ENCODE assay signal across 15 mouse cellular contexts in the genomic region with DNA sequence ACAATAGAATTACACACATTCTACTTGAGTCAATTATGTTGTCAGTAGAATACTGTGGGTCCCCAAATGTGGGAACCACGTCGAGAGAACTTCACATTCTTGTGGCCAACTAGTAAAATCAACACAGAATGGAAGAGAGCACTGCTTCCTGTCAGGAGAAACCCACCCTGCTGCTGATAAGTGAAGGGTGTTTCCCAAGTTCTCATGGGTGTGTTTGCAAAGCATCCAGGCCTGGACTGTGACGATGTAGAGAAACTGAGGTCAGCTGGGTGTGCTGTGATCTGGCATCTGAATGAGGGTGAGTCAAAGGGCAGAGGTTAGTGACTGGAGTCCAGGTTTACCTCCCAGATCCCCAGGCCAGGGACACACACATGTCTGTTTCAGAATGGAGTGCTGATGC.
DNase-seq lines count a peak whose midpoint lies in the region; ATAC-seq and TF ChIP-seq lines count a peak whose summit lies in the region.
"Had no signal": no experiment of that assay in that cellular context is flagged by ENCODE, and none has a peak within 500 bp of the region (broad histone marks: within the 10 kb centered on the region; RNA-seq: fewer than 3 reads in every experiment).

No protein-coding gene starts in this region.

- no peak overlapping the region for H3K4me3 ChIP-seq in heart, embryonic 10.5 days
- no peak overlapping the region for H3K4me3 ChIP-seq in stomach, embryonic 15.5 days (replicated peaks)
- no peak overlapping the region for H3K4me3 ChIP-seq in midbrain, postnatal 0 days (ENCODE audit: low read depth, low read length)
- H3K4me3 ChIP-seq: embryonic facial prominence, embryonic 13.5 days; limb, embryonic 12.5 days had no signal

- no peak for TF ChIP-seq CTCF in midbrain, postnatal 0 days (IDR thresholded peaks at IDR 0.05)

- ATAC-seq in stomach, embryonic 15.5 days (ENCODE audit: insufficient read depth, low FRiP score, low read depth), result peak; percentile 70; the same call in 1 of the 2 replicates
- ATAC-seq in midbrain, postnatal 0 days (ENCODE audit: low FRiP score), result no peak
- ATAC-seq: activated CD4-positive, CD25-positive, alpha-beta regulatory T cell, adult 4 months; forebrain, embryonic 16.5 days had no signal

- DNase-seq in heart, adult 11 months, result peak; percentile 91
- no peak for DNase-seq in heart, embryonic 10.5 days (ENCODE audit: low spot score)
- DNase-seq in kidney, postnatal 10 days, result peak; percentile 18
- no peak for DNase-seq in kidney, postnatal 14 days
- peak; percentile 66 for DNase-seq in liver
- DNase-seq in right cerebral cortex, postnatal 10 days (ENCODE audit: low spot score in 2 of 2), result no peak
- DNase-seq in midbrain, postnatal 0 days (ENCODE audit: low spot score), result no peak
- DNase-seq: cerebellum, postnatal 10 days; retina, postnatal 1 day; thymus, postnatal 14 days had no signal

- H3K27ac ChIP-seq in heart, embryonic 10.5 days, result no peak overlapping the region
- H3K27ac ChIP-seq in stomach, embryonic 15.5 days, result no peak overlapping the region
- H3K27ac ChIP-seq in midbrain, postnatal 0 days (ENCODE audit: low read depth, low read length), result no peak overlapping the region
- H3K27ac ChIP-seq: embryonic facial prominence, embryonic 13.5 days; limb, embryonic 12.5 days had no signal

- no peak overlapping the region for H3K9ac ChIP-seq in stomach, embryonic 15.5 days
- no peak overlapping the region for H3K9ac ChIP-seq in midbrain, postnatal 0 days (replicated peaks; ENCODE audit: low read length, poor library complexity, severe bottlenecking)
- H3K9ac ChIP-seq: embryonic facial prominence, embryonic 13.5 days; limb, embryonic 12.5 days had no signal

- no peak overlapping the region for H3K4me2 ChIP-seq in stomach, embryonic 15.5 days
- H3K4me2 ChIP-seq in midbrain, postnatal 0 days (ENCODE audit: low read depth, low read length, poor library complexity, severe bottlenecking), result no peak overlapping the region
- H3K4me2 ChIP-seq: embryonic facial prominence, embryonic 13.5 days; limb, embryonic 12.5 days had no signal

- 31% methylated on average over 3 of the region's 3 CpGs for WGBS in heart, embryonic 10.5 days
- 31% methylated on average over 3 of the region's 3 CpGs for WGBS in stomach, embryonic 15.5 days
- WGBS in midbrain, postnatal 0 days, result 69% methylated on average over 3 of the region's 3 CpGs

- H3K36me3 ChIP-seq in heart, embryonic 10.5 days, result no peaks in the 10 kb centered on the region
- H3K36me3 ChIP-seq in stomach, embryonic 15.5 days, result no peaks in the 10 kb centered on the region
- H3K36me3 ChIP-seq in midbrain, postnatal 0 days (ENCODE audit: insufficient read depth, low read length), result no peaks in the 10 kb centered on the region
- H3K36me3 ChIP-seq: embryonic facial prominence, embryonic 13.5 days; limb, embryonic 12.5 days had no signal

- no peaks in the 10 kb centered on the region for H3K9me3 ChIP-seq in heart, embryonic 10.5 days
- no peaks in the 10 kb centered on the region for H3K9me3 ChIP-seq in stomach, embryonic 15.5 days
- no peaks in the 10 kb centered on the region for H3K9me3 ChIP-seq in midbrain, postnatal 0 days (ENCODE audit: low read length)
- H3K9me3 ChIP-seq: embryonic facial prominence, embryonic 13.5 days; limb, embryonic 12.5 days had no signal

- no peaks in the 10 kb centered on the region for H3K27me3 ChIP-seq in heart, embryonic 10.5 days (ENCODE audit: insufficient read depth, poor library complexity, severe bottlenecking)
- no peaks in the 10 kb centered on the region for H3K27me3 ChIP-seq in stomach, embryonic 15.5 days (replicated peaks)
- no peaks in the 10 kb centered on the region for H3K27me3 ChIP-seq in midbrain, postnatal 0 days (ENCODE audit: insufficient read depth, low read length)
- H3K27me3 ChIP-seq: embryonic facial prominence, embryonic 13.5 days; limb, embryonic 12.5 days had no signal

- peaks cover 22% of the 10 kb centered on the region for H3K4me1 ChIP-seq in heart, embryonic 10.5 days
- no peaks in the 10 kb centered on the region for H3K4me1 ChIP-seq in stomach, embryonic 15.5 days
- H3K4me1 ChIP-seq in midbrain, postnatal 0 days (ENCODE audit: insufficient read depth, low read length), result no peaks in the 10 kb centered on the region
- H3K4me1 ChIP-seq: embryonic facial prominence, embryonic 13.5 days; limb, embryonic 12.5 days had no signal

Comparison
In these comparisons a context has a peak if more than half of its experiments do, and no peak if none do; other contexts are left out.
1. DNase-seq: peak in heart, adult 11 months (single experiment), kidney, postnatal 10 days (single experiment) and liver (single experiment); none in heart, embryonic 10.5 days (single experiment), kidney, postnatal 14 days (single experiment), right cerebral cortex, postnatal 10 days (0 of 2) and midbrain, postnatal 0 days (single experiment).